Mouse (Mus musculus) CD8-positive naive resting alpha-beta T cell, adult 2 months (primary cell): ENCODE data around the gene Ric8b.

Experiments
- DNase-seq, 2 experiments: peaks; one replicate each; pipeline ENCODE4 v3.0.0; 2022; ENCODE audit warnings: low read depth in 2 of 2, low spot score in 2 of 2

Gene Ric8b

DNA sequence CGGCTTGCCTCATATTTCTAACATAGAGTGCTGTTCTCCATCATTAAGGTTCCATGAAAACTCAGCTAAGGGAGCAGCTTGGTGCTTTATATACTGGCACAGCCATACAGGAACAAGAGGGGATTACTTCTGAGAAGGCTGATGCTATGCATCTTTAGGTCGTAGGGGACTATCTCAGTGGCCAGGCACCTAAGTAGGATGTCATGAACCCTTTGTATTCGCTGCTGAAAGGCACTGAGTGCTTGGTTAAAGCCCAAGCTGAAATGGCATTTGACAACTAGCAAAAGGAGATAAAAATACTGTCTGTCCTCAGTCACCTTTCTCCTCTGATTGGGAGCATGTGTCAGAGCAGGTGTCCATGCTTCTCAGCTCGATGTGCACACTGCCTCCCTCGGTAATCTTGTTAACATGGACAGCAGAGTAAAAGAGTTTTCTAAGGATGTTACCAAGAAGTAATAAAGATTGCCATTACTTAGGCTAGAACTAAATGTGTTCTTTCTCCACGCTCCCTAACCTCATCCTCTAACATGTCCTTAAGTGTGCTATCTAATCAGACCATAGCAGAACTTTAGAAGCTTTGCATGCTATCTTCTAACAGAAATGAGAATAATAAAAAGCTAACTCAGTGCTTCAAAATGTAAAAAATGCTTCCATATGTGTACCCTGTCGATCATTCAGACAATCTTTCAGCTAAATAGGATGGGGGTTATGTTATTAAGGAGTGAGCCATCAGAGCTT is 89.3 kb downstream of the Ric8b start:
- DNase-seq: no peak

DNA sequence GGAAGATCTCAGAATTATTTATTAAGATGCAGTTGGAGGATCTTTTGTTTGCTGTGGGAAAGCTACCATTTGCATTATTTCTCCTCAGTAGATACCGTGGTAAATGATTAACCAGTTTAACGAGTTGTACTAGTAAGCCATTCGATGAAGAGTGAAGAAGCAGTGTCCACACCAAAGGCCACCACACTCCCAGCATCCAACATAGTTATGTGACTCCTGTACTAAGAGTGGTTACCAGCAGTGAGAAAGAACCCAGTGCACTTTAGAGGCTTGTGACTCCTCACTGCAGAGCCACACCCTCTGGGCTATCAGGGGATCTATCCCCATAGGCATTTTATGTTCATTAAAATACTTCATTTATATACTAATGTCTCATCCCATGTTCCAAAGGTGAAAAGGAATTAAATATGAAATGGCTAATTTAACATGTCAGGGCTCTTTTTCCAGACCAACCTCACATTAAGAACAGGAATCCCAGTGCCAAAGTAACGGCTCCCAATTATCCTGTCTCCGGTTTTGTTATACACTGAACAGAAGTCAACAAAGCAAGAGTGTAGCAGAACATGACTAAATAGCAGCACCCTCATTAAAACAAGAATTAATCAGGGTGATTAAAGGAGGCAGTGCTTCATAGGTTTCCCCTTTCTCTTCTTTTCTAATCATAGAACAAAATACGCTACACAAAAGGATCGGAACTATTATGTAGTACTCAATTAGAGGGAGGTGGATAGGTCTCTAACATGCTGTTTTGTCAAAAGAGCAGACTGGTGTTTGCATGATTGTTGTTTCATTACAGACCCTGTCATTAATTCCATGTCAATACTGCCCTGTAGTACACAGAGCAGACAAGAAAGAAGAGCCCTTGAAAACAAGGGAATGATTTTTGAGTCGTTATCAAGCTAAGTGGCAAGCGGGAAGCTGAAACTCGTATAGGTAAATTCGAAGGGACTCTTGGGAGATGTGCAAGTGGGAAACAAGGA is 90.7 kb downstream of the Ric8b start:
- DNase-seq: no peak

DNA sequence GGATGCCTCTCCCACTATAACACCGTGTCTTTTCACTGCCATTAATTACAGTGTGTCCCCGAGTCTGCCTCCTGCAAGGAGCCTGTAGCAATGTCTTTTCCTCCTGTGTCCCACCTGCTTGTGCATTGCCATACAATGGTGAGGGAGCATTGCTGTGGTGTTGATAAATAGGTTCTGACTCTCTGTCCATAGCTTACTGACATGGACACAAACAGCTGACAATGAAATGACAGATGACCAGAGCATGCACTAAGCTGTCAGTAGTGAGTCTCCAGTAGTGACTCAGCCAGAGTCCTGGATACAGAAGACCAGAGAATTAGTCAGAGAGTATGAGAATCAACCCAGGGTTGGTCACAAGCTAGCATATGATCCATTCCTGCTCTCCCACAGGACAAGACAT is 93.7 kb downstream of the Ric8b start:
- DNase-seq: no peak

DNA sequence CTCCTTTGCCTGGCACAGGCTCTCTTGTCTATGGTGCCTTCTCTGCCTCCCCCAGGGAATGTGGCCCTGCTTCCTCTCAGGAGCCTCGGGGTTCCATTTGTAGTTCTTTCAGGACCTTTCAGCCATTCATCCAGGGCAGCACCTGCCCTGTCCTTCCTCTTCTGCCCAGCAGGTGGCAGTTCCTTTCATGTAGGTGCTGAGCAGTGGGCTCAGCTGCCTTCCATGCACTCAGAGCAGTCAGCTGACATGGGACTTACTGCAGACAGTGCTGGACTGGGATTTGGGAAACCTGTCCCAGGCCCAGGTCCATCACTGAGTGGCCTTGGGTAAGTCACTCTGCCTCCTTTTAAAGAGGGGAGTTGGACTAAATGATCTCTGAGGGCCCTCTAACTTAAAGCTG is 96.0 kb downstream of the Ric8b start:
- peak in 1 of 2 experiments; percentile 14 for DNase-seq

DNA sequence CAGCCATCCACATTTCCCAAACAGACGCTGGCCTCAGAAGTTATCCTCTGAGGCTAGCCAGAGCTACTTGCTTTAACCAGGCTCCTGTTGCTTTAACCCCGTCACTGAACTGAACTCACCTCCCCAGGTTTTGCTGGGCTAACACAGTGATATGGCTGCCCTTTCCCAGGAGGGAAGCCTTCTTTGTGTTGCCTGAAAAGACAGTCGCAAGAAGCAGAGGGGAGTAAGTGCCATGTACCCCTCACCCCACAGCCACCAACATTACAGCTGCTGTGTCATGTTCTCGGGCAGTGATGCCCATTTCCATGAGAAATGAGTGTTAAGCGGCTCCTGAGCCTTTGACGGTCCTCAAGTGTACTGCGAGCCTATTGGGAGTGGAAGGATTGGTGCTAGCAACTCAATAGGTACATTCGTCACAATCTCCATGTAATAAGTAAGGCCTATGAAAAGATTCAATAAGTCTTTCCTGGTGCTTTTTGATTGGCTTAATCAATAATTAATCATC is 96.6 kb downstream of the Ric8b start:
- DNase-seq: no peak

DNA sequence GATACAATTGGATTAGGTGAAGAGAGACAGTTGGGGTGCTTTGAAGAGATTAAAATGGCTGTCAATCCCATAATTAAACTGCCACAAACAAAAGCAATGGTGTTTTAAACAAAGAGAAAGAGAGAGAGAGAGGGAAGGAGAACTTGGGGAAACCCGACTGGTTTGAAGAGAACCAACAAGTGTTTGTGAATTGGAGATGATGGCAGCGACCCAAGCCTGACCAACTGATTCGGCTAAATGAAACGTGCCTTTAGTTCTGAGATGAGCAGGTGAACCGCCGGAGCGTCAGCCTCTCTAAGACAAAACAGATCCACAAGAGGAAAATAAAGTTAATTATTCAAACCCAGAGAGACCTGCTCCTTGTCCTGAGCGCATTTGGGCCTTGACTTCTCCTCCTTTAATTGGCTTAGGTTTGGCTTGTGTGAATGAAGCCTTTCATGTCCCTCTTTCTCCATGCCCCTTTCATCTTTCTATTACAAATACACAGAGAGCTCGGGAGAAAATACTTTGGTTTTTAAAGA is 97.1 kb downstream of the Ric8b start:
- no peak for DNase-seq

DNA sequence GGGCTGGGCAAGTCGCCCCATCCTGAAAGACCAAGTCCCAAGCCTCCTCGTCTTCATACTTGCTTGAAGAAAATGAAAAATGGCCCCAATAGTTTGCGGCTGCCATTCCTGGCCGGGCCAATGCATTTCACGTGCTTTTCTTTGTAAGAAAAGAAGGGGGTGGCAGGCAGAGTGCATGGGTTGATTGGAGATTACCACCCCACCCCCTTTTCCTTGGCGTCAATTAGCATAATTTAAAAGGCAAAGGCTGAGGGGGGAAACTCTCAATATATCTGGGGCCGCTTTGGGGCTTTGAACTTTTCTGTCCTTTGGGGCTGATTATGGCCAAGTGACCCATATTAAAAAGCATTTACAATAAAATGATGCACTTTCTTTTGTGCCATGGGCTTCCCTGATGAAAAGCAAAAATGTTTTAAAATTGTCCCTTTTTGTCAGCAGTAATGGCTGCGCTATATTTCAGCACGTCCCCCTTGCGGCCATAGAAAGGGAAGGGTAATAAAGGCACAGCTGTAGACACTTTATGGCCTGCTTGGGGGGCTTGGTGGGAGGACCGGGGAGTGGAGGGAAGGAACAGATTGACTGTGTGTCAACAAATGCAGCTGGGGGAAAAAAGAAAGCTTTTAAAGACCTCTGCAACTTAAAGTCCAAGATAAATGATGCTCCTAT is 105.4 kb downstream of the Ric8b start:
- no peak for DNase-seq

DNA sequence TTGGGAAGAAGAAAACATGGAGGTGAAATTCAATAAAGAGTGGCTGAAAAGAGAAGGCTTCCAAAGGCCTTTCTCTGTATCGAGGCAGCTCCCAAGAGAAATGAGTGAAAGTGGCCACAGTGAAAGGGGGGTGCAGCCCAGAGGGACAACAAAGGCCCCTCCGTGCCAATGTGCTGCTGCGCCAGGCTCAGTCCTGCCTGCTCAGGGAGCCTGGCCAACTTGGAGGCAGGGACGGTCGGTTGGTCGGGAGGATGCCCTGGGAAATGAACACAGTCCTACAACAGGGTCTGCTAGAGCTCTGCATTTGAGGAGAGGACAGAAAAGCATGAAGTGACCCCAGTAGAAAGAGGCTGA is 105.9 kb downstream of the Ric8b start:
- DNase-seq: no peak

DNA sequence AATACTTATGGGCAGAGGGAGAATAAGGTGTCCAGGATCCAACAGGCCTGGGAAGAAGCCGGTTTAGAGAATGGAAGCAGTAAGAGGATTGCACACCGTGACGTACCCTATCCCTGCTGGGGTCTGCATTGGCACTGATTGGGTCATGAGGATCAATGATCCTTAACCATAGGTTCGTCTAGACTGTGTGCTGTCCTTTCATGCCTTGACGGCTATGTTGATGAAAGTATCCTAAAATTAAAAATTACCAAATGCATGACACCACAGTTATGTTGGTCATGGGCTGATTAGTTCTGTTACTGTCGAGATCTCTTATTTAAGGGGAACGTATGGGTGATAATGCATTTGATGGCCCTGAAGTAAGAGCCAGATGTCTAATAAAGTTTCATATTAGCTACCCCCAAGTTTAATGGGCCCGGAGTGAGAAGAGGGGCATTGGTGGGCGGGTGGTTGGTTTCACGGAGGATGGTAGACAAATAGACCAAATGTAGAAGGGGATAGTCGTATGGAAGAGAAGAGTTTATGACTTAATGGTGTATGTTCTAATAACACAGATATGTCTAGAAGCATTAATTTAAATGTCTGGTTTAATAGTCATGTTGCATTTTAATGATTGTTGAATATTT is 108.5 kb downstream of the Ric8b start:
- DNase-seq: no peak

DNA sequence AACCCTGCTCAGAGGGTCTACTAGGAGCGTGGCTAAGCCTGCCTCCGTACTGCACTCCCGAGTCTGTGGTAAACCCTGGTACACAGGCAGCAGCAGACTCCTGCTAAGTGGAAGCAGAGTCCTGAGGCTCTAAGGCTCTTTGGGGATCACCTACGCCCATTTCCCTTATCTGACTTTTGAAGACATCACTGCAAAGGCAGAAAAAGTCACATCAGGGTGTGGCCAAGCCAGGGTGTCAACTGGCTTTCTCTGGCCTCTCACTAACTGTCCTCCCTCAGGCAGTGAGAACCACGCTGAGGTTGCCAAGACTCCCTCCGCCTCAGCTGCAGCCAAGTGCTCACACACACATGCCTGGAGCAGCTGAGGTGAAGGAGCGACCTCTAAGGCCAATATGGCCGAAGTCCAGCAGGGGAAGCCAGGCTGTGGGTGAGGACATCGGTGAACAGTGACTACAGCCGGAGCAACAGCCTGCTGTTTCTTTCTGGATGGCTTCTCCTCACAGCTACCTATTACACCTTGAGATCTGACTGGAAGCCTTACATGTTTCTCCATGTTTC is 110.3 kb downstream of the Ric8b start:
- no peak for DNase-seq

DNA sequence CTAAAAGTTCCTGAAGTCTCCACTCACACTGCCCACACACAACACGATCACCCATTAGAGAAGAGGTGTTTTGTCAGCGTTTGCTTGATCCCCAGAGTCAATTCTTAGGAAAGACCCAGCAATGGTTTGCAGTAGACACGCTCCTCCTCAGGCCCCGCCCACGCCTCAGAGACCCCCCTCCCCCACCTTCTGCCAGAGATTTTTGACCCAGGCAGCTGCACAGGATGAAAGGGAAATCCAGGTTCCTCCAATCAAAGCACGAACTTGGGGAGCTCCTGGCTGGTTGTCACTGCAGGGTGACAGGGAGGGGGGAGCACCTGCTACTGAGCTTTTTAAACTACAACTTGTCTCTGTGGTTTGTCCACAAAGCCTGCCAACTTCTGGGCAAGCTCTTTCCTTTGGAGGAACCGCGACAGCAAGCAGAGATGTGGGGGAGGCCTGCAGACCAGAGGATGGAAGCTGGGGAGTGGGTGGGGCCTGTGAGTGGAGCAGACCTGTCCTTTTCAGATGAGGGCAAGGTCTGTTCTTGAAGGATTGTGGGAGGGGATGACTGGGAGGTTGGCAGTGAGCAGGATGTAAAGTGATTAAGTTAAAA is 117.8 kb downstream of the Ric8b start:
- DNase-seq: no peak

DNA sequence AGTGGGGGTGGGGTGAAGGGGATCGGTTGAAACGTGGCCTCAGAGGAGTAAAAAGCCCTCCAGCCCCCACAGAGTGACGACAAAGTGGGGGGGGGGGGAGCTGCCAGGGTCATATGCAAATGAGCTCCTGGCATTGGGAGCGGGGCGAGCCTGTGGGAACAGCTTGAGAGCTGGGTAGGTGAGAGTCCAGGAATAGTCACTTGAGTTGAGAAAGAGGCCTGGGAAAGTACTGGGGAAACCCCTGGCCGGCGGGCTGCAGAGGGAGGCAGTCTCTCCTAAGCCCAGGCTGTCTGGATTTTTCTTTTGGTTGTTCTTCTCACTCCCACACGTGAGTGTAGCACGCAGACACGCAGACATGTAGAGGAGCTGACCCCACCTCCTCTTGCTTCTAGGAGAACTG is 120.7 kb downstream of the Ric8b start:
- DNase-seq: no peak

DNA sequence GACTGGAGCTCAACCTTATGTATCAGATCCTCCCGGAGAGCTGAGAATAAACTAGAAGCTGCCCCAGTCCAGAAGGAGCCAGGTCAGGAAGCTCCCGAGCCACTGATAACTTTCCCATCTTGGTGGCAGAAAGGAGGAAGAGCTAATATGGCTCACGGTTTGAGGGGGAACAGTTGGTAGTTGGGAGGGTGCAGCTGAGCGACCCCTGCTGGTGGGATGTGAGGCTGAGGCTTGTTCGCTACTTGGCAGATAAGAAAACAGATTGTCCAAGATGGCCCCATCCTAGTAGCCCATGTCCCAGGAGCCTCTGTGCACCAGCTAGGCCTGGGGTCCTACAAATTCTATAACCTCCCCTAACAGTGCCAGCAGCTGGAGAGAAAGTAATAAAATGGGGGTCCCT is 121.4 kb downstream of the Ric8b start:
- no peak for DNase-seq

DNA sequence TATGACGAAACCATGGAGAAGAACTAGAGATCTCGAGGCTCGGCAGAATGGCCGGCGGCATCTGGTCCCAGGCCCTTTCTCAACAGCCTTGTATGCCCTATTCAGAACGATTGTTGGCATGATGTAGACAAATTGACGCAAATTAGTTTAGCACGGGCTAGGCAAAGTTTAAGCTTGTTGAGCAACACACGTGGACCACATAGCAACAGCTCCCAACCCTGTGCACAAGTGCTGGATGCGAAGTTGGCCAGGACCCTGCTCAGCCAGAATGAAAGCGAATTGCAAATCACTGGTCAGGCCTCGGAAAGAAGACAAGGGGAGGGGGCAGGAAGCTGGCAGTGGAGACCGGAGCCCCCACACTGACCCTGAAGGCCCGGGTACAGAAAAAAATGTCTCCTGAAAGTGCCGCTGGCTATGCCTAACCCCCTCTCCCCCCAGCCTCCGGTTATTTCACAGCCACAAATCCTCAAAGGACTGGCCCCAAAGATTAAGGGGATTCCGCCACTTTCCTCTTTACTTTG is 126.8 kb downstream of the Ric8b start:
- DNase-seq: no peak

DNA sequence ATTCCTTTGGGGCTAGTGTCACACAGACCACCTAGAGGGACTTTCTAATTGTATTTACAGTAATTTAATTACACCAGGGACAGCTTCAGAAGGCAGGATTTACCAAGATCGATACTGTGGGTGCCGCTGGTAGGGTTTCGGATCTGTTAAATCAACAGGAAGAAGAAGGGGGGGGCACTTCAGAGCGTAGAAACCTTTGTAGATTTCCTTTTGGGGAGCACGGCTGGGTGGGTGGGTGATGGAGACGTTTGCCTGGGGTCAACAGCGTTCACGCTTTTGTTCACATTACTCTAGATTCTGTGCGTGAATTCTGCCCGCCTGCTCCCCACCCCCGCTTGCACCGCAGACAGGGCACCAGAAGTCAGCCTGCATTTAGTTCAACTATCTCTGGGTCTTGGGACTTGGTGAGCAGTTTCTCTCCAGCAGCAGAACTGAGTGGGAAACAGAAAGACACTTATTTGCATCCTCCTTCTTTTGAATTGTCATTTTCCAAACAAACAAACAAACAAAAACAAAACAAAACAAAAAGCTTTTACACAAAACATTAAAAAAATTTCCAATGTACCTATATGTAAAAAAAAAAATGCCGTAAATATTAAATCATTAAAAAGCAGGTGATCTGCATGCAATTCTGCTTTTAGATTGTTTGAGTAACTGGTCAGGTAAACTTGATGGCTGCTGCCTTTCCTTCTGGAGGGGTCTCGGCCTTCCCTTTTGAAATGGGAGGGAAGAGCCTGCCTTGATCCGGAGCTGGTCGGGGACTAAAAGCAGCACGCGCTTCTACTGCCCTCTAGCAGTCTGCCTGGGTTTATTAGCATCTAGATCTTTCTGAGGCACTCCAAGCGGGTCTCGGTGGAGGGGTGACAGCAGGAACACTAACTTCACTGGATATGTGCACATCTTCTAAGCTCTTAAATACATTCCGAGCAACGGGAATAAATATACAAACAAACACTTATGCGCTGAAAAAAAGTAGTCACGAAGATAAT is 127.6 kb downstream of the Ric8b start:
- peak in 1 of 2 experiments; percentile 16 for DNase-seq

DNA sequence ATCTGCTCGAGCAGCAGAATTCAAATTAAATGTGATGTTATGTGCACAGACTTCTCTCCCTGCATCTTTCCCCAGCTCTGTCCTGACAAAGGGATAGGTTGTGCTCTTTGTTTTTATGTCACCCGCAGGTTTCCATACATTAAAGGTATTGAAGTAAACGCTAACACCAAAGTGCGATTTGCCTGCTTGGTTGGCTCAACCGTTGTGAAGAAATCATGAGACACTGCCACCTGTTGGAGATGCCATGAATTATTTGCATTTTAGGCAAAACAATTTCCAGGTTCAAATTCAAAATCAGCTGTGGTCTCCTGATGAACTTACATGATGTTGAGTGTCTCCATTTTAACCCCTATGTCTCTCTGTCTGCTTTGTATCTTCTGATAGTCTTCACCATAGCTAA is 129.2 kb downstream of the Ric8b start:
- DNase-seq: peak in 1 of 2 experiments; percentile 32

DNA sequence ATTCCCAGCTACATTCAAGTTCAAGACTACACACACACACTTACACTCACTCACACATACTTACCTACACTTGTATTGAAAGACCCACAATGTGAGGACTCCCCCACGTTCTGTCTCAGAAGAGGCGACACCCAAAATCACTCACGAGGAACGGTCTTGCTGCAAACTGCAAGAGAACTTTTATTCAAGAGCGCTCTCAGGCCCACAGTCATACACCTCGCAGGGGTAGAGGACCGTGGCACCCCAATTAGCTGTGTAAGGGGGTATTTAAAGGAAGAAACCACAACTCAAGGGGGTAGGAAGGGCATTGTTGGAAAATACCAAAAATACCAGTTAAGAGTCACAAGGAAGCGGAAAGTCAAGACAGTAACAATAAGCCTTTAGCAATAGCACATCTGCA is 130.6 kb downstream of the Ric8b start:
- DNase-seq: no peak

DNA sequence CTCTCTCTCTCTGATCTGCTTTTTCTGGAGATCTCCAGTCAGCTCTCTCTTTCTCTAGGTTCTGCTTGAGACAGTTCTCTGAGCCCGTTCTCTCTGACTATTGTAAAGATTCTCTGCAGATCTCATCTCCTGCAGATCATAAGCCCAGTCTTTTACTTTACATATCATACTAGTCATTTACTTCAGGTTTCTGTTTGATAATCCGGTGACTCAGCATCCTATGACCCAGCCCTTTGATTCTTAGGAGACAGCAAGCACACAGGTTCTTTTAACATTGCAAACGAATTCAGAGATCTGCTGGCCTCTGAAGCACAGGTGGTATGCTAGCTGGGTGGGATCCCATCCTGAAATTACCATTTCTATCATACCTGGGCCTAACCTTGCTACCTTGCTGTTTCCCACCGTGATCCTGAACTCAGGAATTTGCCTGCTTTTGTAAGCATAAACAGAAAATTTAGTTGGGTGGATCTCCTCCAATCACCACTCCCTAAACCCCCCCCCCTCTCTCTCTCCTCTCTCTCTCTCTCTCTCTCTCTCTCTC is 133.3 kb downstream of the Ric8b start:
- DNase-seq: no peak

DNA sequence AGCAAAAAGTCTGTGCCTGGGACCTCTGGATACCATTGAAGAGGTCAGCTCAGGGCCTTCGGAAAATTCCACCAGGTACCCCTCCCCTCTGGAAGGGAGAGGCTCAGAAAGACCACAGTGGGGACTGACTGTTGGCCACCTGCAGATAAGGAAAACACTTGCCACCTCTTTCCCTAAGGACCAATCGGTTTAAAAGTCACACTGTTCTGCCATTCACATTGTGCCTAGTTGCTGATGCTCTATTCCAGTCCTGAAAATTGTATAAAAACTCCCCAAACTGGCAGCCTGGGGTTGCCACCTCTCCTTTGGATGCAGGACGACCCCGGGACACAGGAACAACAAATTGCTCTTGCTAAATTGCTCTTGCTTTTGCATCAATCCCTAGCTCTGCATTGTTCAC is 135.0 kb downstream of the Ric8b start:
- no peak for DNase-seq
